Mouse (Mus musculus): ENCODE results near the gene Col28a1. TPM values are rescaled to one million over a fixed set of nuclear protein-coding genes. Genes with fewer than 3 reads are reported as not detected.

Gene Col28a1
- polyA plus RNA-seq, 2 experiments: 0.04 TPM; not detected in 1

DNA sequence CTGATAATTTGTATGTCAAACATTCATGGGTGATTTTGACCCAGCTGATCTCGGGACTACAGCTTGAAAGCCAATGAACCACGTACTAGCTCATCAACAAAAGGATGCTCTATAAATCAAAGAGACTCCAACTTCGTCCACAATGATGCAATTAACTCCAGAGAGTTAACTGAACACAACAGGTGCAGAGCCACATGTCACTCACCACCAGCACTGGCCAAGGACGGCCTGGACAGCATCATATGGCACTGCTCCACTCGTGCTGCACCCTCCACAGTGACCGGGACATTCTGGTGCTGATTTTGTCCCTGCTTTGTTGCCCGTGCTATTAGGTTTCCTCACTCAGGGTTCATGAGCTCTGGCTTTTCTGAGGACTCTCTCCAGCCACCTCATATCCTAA lies 107.6 kb downstream of the Col28a1 start:
- Histone ChIP-seq H3K9ac (replicated peaks) (no peak overlapping the region), H3K4me1 (replicated peaks; ENCODE audit: control insufficient read depth in 2 of 2, insufficient read depth in 2 of 2, low read length in 1 of 2) (no peaks in the 10 kb centered on the region), H3K4me3 (ENCODE audit: insufficient read depth in 1 of 2, low read depth in 2 of 2, low read length in 2 of 2) (no peak overlapping the region), H3K27me3 (ENCODE audit: control insufficient read depth, insufficient read depth, low read length) (no peaks in the 10 kb centered on the region), H3K27ac (no peak overlapping the region), H3K9me3 (ENCODE audit: control insufficient read depth, low read length) (no peaks in the 10 kb centered on the region), H3K36me3 (replicated peaks; ENCODE audit: control insufficient read depth, insufficient read depth, low read depth) (no peaks in the 10 kb centered on the region), H3K4me2 (ENCODE audit: low read depth) (no peak overlapping the region)
- no peak for DNase-seq (ENCODE audit: low read depth in 3 of 3, low spot score in 3 of 3)
- 59% methylated on average over 7 of the region's 7 CpGs for WGBS (ENCODE audit: insufficient replicate concordance)
- TF ChIP-seq EP300 (IDR thresholded peaks at IDR 0.05; ENCODE audit: low read depth) (no peak), CTCF (IDR thresholded peaks at IDR 0.05; ENCODE audit: low read depth) (no peak)
- no peak for ATAC-seq (ENCODE audit: insufficient read depth)

DNA sequence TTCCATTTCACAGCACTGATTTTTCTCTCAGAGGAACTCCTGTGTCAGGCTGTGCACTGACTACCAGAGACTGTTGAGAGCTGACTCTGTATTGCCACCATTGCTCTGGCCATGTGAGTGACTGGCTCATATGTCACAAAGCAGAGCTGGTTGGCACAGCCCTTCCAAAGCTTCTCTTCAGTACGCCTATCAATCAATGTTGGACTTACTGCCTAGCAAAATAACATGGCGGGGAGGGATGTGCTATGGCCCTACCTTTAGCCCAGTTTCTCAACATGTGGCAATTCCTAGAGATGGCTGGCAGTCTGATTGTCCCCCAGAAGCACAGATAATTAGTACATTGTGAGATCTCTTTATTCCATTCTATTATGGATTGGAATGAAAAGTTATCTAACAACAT lies 109.2 kb downstream of the Col28a1 start:
- Histone ChIP-seq H3K4me3 (ENCODE audit: insufficient read depth in 1 of 2, low read depth in 2 of 2, low read length in 2 of 2) (no peak overlapping the region), H3K9me3 (ENCODE audit: control insufficient read depth, low read length) (no peaks in the 10 kb centered on the region), H3K4me2 (ENCODE audit: low read depth) (no peak overlapping the region), H3K27ac (no peak overlapping the region), H3K27me3 (ENCODE audit: control insufficient read depth, insufficient read depth, low read length) (no peaks in the 10 kb centered on the region), H3K4me1 (replicated peaks; ENCODE audit: control insufficient read depth in 2 of 2, insufficient read depth in 2 of 2, low read length in 1 of 2) (no peaks in the 10 kb centered on the region), H3K36me3 (replicated peaks; ENCODE audit: control insufficient read depth, insufficient read depth, low read depth) (no peaks in the 10 kb centered on the region), H3K9ac (replicated peaks) (no peak overlapping the region)
- TF ChIP-seq CTCF (IDR thresholded peaks at IDR 0.05; ENCODE audit: low read depth) (no peak), EP300 (IDR thresholded peaks at IDR 0.05; ENCODE audit: low read depth) (no peak)
- DNase-seq (ENCODE audit: low read depth in 3 of 3, low spot score in 3 of 3) (no peak), ATAC-seq (ENCODE audit: insufficient read depth) (no peak)
- 40% methylated on average over 2 of the region's 2 CpGs for WGBS (ENCODE audit: insufficient replicate concordance)

DNA sequence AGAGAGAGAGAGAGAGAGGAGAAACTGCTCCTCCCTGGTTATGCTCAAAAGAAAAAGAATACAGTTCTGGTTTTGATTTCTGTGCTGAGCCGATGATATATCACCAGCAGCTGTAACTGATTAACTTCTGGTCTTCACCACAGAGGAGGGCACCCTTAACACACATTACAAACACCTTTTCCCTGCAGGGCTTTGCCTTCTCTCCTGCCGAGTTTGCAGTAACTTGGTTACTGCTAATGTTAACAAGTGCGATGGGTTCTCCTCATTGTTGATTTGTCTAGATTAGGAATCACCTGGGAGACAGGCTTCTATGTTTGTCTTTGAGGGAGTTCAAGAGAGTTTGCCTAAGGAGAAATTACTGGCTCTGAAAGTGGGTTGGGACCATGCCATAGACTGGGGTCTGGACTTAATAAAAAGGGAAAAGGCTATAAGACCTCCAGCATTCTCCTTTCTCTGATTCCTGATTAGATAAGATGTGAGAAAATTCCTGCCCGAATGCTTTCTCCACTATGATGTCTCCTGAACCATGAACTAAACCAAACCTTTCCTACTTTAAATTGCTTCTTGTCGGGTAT lies 114.8 kb downstream of the Col28a1 start:
- H3K27me3 ChIP-seq (ENCODE audit: control insufficient read depth, insufficient read depth, low read length): no peaks in the 10 kb centered on the region
- TF ChIP-seq EP300 (IDR thresholded peaks at IDR 0.05; ENCODE audit: low read depth) (no peak), CTCF (IDR thresholded peaks at IDR 0.05; ENCODE audit: low read depth) (no peak)
- H3K4me1 ChIP-seq (replicated peaks; ENCODE audit: control insufficient read depth in 2 of 2, insufficient read depth in 2 of 2, low read length in 1 of 2): no peaks in the 10 kb centered on the region
- no peak for ATAC-seq (ENCODE audit: insufficient read depth)
- DNase-seq (ENCODE audit: low read depth in 3 of 3, low spot score in 3 of 3): no peak
- H3K4me3 ChIP-seq (ENCODE audit: insufficient read depth in 1 of 2, low read depth in 2 of 2, low read length in 2 of 2): no peak overlapping the region
- H3K9me3 ChIP-seq (ENCODE audit: control insufficient read depth, low read length): no peaks in the 10 kb centered on the region
- no peak overlapping the region for H3K4me2 ChIP-seq (ENCODE audit: low read depth)
- H3K27ac ChIP-seq: no peak overlapping the region
- WGBS (ENCODE audit: insufficient replicate concordance): 47% methylated on average over 5 of the region's 5 CpGs
- no peaks in the 10 kb centered on the region for H3K36me3 ChIP-seq (replicated peaks; ENCODE audit: control insufficient read depth, insufficient read depth, low read depth)
- no peak overlapping the region for H3K9ac ChIP-seq (replicated peaks)

DNA sequence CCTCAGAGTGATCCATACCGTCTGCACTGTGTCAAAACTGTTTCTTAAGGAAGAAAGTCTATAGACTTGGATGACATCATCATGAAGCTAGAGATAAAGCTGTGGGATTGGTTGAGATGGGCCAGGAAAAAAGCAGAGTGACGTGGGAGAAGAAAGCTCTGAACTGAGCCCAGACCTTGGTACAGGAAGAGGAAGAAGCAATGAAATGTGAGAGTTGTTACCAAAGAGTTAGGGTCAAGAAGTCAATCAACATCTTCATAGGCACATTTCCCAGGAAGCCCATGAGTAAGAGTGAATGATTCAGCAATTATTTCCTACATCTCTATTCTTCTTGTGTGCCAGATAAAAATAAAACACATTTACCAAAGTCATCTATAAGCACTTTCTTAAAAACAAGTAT lies 117.5 kb downstream of the Col28a1 start:
- Histone ChIP-seq H3K36me3 (replicated peaks; ENCODE audit: control insufficient read depth, insufficient read depth, low read depth) (no peaks in the 10 kb centered on the region), H3K27me3 (ENCODE audit: control insufficient read depth, insufficient read depth, low read length) (no peaks in the 10 kb centered on the region), H3K9me3 (ENCODE audit: control insufficient read depth, low read length) (no peaks in the 10 kb centered on the region), H3K9ac (replicated peaks) (no peak overlapping the region), H3K4me2 (ENCODE audit: low read depth) (no peak overlapping the region), H3K4me1 (replicated peaks; ENCODE audit: control insufficient read depth in 2 of 2, insufficient read depth in 2 of 2, low read length in 1 of 2) (no peaks in the 10 kb centered on the region), H3K27ac (no peak overlapping the region), H3K4me3 (ENCODE audit: insufficient read depth in 1 of 2, low read depth in 2 of 2, low read length in 2 of 2) (no peak overlapping the region)
- ATAC-seq (ENCODE audit: insufficient read depth) (no peak), DNase-seq (ENCODE audit: low read depth in 3 of 3, low spot score in 3 of 3) (no peak)
- WGBS (ENCODE audit: insufficient replicate concordance): 41% methylated on average over 2 of the region's 2 CpGs
- no peak for TF ChIP-seq EP300 (IDR thresholded peaks at IDR 0.05; ENCODE audit: low read depth)
- no peak for TF ChIP-seq CTCF (IDR thresholded peaks at IDR 0.05; ENCODE audit: low read depth)

DNA sequence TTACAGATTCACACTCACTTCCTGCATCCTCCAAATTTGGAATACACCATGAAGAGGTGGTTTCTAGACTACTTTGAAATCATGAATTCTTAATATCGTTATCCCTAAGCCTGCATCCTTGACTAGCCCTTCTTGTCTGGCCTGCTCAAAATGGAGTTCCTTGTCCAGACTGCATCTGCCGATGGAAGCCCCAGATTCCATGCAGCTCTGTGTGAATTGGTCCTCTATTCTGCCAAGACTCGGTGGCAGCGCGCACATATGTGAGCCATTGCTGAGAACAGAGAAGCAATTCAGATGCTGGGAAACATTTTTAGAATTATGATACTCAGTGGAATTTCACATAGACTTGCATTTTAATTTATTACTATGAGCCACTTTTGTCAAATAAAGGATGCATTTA lies 123.4 kb downstream of the Col28a1 start:
- WGBS (ENCODE audit: insufficient replicate concordance): 72% methylated on average over 5 of the region's 5 CpGs
- DNase-seq (ENCODE audit: low read depth in 3 of 3, low spot score in 3 of 3): no peak
- no peak overlapping the region for H3K4me2 ChIP-seq (ENCODE audit: low read depth)
- no peak for TF ChIP-seq EP300 (IDR thresholded peaks at IDR 0.05; ENCODE audit: low read depth)
- H3K27me3 ChIP-seq (ENCODE audit: control insufficient read depth, insufficient read depth, low read length): no peaks in the 10 kb centered on the region
- H3K9ac ChIP-seq (replicated peaks): no peak overlapping the region
- no peak overlapping the region for H3K4me3 ChIP-seq (ENCODE audit: insufficient read depth in 1 of 2, low read depth in 2 of 2, low read length in 2 of 2)
- no peak for ATAC-seq (ENCODE audit: insufficient read depth)
- H3K9me3 ChIP-seq (ENCODE audit: control insufficient read depth, low read length): no peaks in the 10 kb centered on the region
- no peaks in the 10 kb centered on the region for H3K36me3 ChIP-seq (replicated peaks; ENCODE audit: control insufficient read depth, insufficient read depth, low read depth)
- H3K4me1 ChIP-seq (replicated peaks; ENCODE audit: control insufficient read depth in 2 of 2, insufficient read depth in 2 of 2, low read length in 1 of 2): no peaks in the 10 kb centered on the region
- H3K27ac ChIP-seq: no peak overlapping the region
